Mouse (Mus musculus) retina, postnatal 7 days (tissue): Measurements from ENCODE around the gene Car9.
"Not testable (repeated sequence)": the region's sequence is repeated elsewhere in the genome, so short reads cannot be mapped to it uniquely, and the experiment has no call there.

Experiments used
- DNase-seq: peaks from one replicate; pipeline ENCODE4 v3.0.0-alpha.2; 2012; ENCODE audit warnings: low read depth, low spot score

Gene Car9

DNA sequence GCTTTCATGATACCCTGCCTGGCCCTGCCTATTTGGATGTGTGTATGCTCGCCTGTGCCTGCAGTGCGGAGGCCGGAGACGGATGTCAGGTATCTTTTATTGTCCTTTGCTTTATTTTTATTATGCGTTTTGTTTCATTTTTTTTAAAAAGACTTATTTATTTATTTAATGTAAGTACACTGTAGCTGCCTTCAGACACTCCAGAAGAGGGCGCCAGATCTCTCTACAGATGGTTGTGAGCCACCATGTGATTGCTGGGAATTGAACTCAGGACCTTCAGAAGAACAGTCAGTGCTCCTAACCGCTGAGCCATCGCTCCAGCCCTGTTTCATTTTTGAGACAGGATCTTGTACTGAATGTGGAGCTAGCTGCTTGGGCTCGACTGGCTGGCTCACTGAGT is 21.7 kb downstream of the Car9 start:
- no peak for DNase-seq

DNA sequence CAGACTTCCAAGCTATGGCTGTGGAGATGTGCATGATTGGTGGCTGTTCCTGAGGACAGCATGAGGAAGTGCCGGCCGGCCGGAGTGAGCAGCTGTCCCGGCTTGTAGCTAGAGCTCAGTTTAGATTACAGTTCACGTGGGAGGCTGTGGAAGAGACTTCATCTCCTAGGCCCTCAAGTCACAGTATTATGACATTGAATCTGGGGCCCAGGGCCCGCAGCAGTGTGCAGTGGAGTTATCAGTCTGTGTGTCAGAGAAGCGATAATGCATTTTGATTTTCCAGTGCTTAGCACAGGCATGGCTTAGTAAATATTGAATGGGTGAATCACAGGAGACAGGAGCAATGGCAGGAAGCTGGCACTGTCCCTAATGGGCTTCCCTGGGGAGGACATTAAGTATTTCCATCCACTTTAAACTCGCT is 23.3 kb downstream of the Car9 start:
- DNase-seq, result no peak

DNA sequence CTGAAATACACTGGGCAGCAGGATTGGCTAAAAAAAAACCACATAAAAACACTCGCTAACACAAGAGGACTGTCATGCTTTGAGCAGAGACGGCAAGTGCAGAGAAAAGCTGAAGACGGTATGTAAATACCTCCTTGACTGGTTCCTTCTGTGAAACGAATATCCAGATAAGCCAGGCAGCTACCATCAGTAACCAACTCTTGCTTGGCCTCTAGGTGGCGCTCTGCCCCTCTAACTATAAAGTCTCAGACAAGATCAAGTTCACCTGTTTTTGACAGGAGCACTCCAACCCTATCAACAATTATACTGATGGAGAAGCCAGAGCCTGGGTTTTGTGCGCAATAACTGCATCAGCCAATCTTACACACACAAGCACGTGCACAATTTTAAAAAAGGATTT is 23.8 kb downstream of the Car9 start:
- peak; percentile 54 for DNase-seq

DNA sequence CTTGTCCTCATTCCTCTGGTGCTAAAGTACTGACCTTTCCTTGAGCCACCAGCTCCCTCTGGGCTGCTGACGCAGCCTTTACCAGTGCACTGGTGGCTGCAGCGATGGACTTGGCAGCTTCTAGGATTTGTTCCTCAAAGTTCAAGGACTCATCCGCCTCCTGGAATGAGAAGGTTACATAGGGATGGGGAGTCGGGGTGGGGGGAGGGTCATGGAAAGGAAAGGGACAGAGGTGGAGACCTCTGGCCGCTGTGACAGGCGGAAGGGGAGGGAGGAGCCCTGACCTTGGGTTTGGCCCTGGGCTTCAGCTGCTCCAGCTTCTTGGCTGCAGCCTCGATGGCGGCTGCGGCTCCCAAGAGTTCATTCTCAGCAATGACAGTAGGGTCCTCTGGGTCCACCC is 26.5 kb downstream of the Car9 start:
- DNase-seq, result no peak

DNA sequence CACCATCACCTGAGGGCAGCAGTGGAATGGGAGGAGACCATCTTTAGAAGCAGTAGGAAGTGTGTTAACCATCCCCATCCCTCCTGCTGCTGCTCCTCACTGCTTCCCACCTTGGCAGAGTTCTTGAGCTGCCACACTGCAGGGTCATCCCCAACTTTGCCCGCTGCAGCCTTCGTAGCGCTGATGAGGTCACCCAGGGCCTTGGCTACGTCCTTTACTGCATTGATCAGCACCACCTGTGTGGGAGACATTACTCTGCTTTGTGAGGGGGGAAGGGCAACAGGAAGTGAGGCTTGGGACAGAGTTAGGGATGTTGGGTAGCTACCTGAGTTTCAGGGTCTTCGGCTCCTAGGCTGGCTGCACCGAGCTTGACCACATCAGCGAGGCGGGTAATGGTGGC is 28.9 kb downstream of the Car9 start:
- DNase-seq, result no peak

DNA sequence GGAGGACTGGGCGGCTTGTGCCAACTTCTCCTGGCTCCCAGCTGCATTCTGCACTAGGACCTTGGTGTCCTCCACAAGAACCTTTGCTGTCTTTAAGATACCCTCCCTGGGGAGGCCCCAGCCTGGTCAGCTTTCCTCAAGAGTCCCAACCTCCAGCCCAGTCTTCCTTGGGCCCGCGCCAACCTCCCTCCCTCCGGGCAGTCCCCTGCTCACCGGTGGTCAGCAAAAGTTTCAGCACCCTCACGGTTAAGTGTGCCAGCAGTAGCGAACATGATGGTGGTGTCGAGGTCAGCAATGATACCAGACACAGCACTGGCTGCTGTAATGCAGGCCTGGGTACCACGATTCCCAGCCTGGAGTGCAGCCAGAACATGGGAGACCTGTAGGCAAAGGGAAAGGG is 29.3 kb downstream of the Car9 start:
- no peak for DNase-seq

DNA sequence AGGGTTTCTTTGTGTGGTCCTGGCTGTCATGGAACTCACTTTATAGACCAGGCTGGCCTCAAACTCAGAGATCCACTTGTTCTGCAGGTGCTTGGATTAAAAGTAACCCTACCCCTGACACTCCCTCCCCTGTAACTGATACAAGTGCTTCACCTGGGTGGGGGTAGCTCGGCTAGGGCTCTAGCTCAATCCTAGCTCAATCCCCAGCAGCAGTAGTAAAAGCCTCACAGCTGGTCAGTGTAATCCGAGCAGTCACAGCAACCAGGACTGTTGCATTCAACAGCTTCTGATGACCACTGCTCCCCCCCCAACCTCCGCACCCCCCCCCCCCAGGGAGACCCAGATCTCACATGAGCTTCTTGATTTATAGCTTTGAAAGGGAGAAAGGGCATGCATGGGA is 35.3 kb downstream of the Car9 start:
- no peak for DNase-seq

DNA sequence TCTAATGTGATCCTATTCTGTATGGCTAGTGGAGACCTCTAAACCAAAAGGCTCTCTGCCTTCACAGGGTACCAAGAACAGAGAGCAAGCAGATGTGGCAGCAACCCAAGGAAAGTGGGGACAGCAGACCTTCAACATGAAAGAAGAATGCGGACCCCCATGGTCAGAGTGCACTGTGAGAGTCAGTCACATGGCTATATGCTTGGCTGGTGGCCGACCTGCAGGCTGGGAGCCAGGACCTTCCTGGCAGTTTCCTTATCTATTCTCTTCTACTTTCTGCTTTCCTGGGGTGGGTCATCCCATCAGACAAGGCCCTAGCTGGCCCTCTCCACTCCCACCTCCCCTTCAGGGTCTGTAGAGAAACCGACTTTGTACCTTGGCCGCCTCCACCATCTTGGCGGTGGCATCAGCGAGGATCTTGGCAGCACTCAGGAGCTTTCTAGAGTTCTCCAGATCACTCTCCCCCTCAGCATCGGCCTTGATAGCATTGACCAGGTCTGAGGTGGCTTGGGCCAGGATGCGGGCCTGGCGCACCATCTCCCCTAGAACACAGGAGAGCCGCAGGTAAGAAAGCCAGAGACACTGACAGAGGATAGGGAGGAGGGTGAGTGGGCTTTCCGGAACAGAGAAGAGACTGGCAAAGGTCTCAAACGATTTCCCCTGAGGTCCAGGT is 39.7 kb downstream of the Car9 start:
- DNase-seq, result no peak

DNA sequence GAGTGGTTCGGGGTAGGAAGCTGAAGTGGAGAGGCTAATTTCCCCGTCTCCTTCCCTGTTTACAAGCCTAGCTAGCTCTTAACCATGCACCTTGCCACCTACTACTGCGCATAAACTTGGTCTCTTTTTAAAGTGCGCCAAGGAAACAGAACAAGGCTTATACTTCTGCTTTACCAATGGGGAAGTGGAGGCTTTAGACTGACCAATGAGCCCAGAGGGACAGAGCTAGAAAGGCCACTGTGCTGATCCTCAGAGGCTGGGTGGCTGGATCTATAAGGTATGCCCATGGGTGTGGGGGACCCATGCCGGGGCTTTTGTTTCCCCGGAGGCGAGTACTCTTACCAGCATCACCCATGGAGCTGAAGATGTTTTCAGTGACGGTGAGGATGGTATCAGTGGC is 40.4 kb downstream of the Car9 start:
- no peak for DNase-seq

DNA sequence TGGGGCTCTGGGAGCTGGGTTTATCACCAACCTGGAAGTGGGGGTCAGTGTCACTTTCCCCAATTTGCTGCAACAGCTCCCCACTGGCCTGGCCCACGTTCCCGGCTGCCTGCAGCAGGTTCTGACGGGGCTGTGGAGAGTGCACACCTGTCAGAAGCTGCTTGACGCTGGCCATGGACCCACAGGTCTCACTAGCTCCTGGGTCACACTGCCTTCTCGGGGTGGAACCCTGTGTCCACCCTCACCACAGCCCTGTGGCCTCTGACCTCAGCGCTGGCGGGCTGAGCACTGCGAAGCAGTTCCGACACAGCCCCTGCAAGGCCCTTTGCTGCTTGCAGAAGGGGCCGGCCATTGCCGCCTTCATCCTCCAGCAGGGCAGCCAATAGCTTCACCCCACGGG is 42.3 kb downstream of the Car9 start:
- no peak for DNase-seq

DNA sequence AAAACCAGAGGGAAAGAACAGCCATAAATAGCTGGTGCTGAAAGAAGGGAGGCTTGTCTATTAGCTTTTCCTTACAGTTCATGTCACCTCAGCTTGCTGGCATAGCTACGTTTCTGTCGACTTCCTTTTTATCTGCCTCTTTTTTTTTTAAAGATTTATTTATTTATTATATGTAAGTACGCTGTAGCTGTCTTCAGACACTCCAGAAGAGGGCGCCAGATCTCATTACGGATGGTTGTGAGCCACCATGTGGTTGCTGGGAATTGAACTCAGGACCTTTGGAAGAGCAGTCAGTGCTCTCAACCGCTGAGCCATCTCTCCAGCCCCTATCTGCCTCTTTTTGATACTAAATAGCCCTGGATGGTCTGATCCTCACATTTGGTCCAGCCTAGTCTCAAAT is 45.1 kb downstream of the Car9 start:
- DNase-seq, result not testable (repeated sequence)

DNA sequence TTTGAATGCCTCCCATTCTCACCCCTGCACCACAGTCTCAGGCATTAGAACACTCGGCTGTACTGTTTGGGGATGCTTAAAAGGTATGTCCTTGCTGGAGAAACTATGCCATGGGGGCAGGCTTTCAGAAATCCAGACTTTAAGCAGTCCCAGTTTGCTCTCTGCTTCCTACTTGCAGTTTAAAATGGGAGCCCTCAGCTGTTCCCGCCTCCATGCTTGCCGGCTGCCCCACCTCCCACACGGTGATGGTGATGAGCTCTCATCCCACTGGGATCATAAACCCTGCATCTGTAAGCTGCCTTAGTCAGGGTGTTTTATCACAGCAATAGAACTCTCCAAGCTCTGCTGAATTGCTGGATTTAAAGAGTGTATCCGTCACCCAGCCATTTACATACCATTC is 45.7 kb downstream of the Car9 start:
- DNase-seq, result no peak

DNA sequence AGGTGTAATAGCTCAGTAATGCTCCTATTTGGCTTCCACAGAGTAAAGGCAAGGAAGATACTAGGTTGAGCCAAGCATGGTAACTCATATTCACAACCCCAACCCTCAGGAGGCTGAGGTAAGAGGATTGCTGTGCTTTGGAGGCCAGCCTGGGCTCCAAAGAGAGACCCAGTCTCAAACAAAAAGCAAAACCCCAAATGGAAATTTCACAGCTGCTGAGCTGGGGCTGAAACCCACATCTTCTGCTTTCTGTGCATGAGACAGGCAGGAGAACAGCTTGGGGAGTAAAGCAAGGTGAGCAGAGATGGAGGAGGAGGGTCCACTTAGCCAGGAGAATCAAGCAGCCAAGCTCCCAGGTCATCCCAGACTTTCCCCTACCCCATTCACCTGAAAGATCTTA is 47.1 kb downstream of the Car9 start:
- DNase-seq, result no peak

DNA sequence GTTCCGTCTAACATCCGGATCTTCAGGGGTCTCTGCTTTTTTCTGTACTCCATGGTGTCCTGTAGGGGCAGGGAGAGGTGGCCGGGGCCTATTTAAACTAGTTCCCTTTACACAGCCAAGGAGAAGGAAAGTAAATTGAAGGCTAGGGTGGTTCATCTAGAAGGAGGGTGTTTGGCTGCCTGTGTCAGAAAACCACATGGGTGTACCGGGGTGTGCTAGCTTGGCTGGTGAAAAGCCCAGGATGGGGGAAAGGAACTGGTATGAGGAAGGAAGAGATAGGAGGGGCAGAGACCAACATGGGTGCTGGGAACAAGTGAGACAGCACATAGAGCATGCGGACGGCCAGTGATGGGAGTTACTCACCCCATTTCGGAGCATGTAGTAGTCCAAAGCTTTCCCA is 49.2 kb downstream of the Car9 start:
- no peak for DNase-seq

DNA sequence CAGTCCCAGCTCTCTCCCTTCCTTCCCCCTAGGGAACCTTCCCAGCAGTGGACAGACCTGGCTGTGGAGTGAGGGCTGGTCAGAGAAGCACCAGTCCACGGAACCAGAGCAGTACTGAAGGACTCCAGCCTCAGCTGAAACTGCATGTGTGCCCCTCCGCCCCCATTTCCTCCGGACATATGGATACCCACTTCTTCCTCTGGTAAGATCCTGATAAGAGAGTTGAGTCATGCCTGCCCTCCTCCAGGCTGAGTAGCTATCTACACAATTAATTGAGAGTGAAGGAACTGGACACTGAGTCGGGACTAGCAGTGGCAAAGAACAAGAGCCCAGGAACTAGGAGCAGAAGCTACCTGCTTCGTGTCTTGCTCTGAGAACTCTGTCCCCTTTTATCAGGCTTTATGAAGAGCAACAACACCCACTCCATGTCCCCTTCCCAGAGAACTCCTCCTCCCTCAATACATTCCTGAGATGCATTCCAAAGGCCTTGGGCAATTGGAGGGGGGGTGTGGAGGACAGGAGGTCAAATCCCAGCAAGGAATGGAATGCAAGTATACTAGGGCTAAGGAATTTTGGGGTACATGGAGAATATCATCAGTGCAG is 51.4 kb downstream of the Car9 start:
- no peak for DNase-seq

DNA sequence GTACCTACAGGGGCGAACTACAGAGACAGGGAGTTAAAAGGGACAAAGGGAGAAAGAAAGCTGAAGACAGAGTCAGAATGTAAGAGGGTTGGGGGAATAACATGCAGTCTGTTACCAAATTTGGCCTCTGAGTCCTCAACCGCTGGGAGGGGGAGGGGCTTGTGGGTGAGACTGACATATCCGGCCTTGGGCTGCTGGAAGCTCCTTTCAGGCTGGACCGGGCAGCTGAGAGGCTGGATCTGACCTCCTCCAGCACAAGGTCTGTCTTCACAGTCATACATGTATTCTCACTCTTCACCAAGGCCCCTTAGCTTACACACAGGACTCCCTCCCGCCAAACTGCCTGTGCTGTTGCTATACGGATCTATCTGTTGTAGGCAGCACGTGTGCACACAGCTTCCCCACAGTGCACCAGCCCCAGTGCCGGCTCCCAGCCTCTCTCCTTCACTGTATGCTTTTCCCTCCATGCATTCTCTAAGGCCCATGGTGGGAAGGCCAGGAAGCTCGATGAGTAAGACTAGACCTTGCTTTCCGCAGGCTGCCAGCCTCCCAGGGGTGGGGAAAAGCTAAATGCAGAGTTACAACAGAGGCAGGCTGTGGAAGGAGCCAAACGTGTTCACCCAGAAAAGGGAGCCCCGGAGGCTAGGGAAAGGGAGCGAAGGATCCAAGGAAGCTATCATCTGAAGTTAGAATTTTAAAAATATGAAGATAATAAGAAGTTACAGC is 52.0 kb downstream of the Car9 start:
- DNase-seq, result no peak

DNA sequence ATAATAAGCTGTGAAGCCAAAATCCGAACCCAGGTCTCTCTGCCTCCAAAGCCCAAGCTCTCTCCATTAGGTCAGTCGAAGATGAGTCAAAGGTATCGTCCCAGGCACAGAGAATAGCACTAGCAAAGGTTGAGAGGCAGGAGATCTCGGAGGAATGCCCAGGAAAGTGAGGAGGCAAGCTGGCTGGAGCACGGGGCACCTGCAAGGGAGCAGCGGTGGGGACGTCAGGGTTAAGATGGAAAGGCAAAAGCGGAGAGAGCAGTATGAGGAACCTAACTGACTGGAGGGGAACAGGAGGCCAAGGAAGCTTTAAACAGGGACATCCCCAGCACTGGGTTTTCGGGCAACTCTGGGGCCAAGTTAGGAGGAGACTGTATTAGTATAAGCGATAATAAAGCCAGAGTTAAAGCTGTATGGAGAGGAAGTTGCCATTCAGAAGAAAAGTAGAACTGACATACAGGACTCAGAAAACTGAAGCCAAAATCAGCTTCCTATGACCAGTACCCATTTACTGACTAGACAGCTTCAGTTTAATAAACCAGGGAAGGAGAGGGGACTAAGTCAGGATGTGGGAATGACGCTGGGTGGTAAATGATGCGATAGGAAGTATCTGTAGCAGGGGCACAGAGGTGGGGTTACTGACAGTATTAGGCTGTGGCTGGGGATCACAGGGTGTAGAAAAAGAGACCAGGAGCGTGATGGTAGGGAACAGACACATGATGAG is 52.9 kb downstream of the Car9 start:
- DNase-seq, result no peak

DNA sequence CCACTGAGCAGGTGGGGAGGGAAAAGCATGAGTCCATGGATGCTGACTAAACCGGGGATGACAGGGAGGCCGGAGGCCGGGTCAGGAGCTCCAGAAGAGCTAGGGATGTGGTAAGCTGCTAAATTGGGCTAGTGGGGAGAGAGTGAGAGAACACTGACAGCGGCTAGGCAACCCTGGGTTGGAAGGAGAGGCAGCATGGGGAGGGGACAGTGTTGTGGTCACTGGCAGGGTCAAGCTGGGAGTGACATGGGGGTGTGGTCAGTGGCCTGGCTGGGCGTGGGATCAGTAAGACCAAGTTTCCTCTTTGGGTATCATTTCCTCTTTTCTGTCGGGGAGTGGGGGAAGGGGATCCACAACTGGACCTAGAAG is 53.5 kb downstream of the Car9 start:
- DNase-seq, result no peak

DNA sequence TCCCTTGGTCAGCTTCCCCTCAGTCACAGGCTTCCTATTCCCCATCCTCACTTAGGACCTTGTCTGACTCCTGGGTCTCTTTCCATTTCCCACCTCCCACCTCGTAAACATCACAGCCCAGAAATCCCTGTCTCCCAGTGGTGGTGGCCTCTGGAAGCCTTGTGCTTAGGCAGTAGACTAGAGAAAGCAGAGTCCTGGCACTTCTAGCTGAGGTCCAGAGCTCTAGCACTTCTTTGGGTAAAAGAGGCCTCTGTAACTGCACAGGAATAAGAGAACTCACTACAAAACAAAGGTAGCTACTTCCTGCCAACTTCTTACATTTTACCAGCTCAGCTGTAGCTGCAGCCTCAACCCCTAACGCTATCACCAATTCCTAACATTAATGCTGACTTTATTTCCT is 54.2 kb downstream of the Car9 start:
- no peak for DNase-seq

DNA sequence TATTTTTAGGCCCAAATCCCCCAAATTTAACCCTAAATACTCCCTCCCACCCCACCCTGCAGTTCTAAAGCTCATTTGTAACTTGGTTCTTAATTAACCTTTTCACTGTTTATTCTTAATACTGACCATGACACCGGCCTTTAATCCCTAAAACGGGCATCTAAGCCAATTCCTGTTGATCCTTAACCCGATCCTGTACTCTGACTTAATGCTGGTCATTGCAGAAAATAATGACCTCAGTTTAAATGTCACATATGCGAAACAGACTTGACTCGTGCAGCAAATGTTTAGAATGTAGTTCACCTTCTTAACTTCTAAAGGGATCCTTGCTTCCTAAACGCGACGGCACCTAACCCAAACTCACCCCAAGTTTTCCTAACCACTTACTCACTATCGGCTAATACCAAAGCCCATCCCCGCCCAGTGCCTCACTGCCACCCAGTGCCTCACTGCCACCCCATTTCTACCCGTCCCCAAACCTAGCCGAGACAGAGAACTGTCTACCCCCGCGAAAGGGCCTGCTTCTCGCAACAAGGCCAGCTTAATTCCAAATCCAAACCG is 54.8 kb downstream of the Car9 start:
- no peak for DNase-seq

DNA sequence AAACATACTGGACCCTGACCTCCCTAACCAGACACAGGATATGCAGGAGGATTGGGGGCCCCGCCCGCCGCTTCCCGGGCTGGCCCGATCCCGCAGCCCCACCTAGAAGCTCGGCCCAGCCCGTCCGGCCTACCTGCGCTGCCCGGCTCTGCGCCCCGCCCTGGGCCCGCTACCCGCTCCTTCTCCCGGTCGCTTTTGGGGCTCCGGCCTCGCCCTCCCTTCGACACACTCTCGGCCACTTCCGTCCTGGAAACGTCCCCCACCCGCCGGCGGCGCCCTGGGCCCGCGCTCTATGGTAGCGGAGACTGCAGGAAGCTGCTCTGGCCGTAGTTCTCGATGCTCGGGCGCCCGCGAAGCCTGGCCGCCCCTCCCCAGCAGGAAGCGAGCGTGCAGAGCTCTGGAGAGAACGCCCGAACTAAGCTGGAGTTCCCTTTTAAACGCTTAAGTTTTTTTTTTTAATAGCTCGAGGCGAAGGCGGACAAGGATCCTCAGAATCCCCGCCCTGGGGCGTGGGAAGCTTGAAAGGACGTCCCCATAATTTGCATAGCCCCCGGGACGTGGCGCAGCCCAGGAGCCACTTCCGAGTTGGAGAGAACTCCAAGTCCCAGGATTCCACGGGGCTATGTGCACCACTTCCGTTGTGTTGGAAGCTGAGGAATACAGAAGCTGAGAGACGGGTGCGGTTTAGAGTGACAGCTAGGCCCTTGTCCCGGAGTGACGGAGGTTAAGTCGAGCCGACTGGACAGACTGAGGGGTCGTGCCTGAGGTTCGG is 55.4 kb downstream of the Car9 start, which contains the start of the genes Creb3 and Tln1:
TSS of gene Creb3 (plus strand) at position 336 of the 772 bp plus-strand sequence.
TSS of gene Tln1 (minus strand) at position 695 of the 772 bp plus-strand sequence.
- DNase-seq, result peak; percentile 89
